Mouse (Mus musculus): Measurements from ENCODE around the gene Otud7b.

The Otud7b gene

DNA sequence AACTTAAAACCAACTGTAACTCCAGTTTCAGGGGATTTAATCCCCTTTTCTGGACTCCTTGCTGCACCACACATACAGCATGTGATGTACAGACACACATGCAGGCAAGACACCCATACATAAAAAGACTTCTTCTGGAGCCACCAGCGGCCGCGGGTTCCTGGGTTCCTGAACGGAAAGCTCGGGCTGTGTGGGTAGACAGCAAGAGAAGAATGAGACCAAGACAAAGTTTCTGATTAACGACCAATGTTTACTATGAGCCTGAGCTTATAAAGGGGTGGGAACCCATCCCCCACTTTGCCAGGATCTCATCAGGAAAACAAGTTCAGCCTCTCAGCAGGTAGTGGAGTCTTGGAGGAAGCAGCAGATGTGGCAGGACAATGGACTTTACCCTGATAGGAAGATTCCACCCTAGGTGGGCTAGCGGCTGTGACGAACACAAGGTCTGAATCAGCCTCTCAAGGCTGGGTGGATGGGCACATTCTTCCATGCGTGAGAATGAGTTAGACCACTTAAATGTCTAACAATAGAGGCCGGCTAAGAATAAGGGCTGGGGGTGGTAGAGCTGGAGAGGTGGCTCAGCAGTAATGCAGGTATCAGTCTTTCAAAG is 20.1 kb upstream of the Otud7b start:
- no peak for DNase-seq (ENCODE audit: low spot score in 2 of 2)

DNA sequence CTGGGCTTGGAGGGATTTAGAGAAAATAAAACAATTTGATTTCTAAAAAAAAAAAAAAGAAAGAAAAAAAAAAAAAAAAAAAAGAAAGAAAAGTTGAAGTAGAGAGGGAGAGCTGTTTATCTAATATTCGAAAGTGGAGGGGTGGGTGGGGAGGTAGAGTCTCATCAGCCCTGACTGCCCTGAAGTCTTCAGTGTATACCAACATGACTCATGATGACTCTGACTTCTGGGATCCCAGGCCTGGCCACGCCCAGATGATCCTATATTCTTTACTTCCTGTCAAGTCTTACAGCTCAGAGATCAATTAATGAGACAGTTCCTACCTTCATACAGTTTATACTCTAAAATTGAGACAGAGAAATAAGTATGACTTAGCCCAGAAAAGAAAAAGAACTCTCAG is 17.1 kb upstream of the Otud7b start:
- DNase-seq (ENCODE audit: low spot score in 2 of 2) = no peak

DNA sequence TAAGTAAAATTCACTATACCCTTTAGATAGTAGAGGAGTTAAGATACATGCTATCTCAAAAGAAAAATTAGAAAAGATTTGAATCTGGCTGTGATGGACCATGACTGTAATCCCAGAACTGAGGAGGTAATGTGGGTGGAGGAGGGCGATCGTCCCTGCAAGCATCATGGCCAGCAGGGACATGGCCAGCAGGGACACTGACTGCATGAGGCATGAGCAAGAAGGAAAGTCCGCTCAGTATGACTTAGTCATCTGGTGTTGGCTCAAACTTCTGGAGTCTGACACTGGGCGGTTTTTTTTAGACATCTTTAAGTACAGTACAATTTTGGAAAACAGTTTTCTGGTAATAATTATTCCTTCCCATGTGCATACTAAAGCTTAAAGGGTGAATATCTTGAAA is 16.5 kb upstream of the Otud7b start:
- no peak for DNase-seq (ENCODE audit: low spot score in 2 of 2)

DNA sequence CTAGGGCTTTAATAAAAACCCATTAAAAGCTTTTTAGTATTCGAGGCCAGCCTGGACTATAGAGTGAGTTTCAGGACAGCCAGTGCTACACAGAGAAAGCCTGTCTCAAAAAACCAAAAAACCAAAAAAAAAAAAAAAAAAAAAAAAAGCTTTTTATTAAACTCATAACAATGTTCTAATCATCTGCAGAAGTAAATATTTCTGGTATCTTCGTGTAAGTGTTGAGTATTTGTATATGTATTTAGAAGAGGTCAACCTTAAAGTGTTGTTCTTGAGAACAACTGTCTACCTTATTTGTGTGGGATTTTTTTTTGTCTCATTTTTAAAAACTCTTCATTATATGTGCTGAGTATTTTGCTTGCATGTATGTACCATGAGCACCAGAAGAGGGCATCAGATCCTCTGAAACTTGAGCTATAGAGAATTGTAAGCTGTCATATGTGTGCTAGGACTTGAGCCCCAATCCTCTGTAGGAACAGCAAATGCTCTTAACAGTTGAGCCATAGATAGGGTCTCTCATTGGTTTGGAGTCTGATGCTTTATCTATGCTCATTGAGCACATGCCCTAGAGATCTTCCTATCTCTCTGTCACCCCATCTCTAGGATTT is 14.3 kb upstream of the Otud7b start:
- DNase-seq (ENCODE audit: low spot score in 2 of 2) = no peak

DNA sequence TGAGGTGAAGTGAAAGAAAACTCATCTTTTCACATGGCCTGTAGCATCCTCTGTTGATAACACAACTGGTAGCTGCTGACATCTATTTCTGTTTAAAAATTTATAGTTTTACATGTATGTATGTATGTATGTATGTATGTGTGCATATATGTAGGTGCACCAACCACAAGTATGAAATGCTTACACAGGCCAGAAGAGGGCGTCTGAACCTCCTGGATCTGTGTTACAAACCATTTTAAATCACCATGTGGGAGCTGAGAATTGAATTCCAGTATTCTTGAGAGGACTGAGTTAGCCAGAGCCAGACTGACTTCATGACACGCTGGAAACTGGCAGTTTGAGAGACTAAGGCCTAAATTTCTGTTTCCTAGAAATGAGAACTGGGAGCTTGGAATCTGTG is 13.2 kb upstream of the Otud7b start:
- DNase-seq (ENCODE audit: low spot score in 2 of 2) = no peak

DNA sequence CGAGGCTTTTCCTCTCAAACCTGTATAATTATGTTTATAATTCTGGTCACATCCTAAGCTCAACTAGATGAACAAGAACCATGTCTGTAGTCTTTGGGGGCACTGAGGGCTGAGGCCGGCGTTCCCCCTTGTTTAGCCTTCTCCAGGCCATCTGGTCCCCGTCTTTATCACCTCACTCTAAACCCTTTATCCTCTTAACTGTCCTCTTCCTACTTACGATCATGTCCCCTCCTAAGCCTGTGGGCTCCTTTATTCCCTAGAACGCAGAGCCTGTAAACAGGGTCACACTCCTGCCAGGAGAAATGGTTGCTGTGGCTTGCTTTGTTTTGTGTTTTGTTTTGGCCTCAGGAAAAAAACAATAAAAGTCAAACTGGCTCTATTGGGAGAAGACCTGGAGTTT is 12.4 kb upstream of the Otud7b start:
- no peak for DNase-seq (ENCODE audit: low spot score in 2 of 2)

DNA sequence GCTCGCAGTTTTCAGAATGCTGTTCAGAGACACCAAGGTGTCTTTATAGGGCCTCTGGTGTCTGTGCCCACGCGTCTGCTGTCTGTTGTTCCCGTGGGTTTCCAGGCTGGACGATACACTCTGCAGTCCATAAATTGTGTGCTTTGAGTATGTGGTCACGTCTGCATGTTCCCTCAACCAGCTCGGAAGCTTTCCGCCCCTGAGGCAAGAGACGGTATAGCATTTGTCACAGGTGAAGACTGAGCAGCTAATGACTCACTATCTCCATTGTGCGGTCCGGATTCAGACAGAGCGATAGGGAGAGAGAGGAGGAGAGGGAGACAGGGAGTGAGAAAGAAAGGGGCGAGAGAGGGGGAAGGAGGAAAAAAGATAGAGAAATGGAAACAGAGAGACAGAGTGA is 10.8 kb upstream of the Otud7b start:
- DNase-seq (ENCODE audit: low spot score in 2 of 2) = no peak

DNA sequence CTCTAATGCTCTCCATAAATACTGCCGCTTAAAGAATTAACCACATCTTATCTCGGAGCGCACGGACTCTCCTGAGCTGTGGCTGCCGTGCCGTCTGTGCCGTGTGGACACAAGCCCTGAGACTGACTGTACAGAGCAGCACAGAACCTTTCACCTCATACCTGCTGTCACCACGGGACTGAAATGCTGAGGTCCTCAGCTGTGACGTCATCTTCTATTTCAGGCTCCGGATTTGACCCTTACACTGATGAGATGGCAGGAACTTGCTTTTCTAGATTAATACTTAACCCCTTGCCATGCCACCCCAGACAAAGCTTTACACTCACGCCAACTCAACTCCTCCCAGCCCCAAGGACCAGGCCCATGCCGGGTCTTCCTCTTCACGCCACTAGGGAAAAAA is 10.1 kb upstream of the Otud7b start:
- DNase-seq (ENCODE audit: low spot score in 2 of 2) = no peak

DNA sequence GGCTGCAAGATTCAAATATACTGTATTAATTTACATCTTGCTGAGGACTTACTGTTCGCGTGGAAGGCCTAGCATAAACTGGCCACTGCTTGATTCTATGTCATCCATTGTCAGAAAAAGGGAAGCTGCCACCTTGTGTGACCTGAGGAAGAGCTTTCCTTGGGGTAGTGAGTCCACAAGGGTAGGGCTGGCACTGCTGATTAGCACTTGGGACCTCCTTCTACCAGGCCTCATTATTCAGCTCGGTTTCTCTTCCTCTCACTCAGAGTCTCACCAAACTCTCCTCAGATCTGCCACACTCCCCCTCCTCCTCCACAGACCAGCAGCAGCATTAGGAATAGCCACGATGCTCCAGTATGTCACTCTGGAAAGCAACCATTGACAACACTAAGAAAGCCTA is 6.2 kb upstream of the Otud7b start:
- DNase-seq (ENCODE audit: low spot score in 2 of 2) = no peak

DNA sequence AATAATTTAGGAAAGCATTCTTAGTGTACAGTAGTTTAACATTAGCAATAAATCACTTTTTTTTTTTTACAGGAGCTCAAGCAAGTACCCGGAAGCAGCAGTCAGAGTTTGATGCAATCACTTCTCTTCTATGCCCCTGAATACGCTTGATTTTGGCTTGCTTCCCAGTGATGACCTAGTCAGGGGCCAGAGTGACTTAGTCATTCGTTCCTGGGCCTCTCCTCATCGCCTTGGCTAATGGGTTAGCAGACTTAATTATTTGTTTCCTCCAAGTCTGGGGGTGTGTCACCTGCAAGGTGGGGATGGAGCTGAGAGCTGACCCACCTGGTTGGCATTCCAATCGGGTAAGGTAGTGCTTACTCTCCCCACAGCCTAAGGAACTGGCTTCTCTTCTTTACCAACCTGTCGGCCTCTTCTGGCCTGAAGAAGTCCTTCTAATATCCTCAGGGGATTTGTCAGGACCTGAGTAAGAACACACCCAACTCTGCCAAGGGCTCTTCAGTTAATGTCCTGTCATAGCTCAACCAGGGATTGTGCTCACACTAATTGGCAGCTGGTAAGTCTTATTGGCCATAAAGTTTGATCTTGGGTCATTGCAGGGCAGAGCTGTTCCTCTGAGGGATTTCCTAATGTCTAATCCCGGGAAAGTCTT is 5.6 kb upstream of the Otud7b start:
- DNase-seq (ENCODE audit: low spot score in 2 of 2) = no peak

DNA sequence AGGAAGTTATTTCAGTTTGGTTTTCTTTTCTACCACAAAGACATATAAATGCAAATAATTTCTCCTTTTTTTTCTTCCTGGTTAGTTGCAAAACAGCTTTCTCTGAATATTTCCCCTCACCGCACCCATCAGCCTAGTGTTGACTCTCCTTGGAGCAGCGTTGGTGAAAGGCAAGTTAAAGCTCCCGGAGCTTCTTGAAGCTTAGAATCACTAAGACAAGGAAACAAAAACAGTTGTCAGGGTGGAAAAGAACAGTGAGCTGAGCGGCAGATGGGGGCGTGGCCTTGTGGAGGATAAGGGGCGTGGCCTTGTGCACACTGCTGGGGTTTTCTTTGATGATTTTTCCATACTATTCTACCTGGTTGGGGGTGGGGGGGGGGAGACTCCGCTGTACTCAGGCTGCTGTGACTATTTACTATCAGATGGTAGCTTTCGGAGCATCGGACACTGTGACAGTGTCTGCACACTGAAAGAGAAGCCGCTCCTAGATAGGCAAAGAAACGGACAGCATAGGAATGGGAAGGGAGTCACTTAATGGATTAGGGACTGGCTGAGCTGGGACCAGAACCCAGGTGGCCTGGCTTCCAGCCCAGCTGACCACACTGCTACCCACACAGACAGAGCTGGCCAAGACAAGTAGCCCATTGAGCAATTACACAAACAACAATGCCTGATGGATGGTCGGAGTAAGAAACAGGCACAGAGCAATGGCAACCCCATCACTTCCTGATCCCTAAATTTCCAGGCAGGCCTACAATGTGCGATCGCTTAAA is 2.0 kb upstream of the Otud7b start:
- peak; percentile 17 to 39 for DNase-seq (ENCODE audit: low spot score in 2 of 2)

DNA sequence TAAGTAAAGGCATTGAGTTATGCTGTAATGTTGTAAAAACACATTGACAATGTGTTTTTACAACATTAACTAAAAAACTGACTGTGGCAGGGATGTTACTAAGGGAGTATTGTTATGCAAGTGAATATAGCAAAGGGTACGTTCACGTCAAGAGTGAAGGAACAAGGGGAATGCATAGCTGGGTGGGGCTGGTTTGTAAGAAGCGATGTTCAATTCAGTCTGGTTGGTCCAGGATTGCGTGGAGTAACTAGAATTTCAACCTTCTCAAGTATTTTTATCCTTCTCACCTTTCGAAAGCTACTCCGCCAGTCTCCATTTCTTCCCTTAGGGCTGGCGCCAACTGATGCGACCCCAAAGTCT is 446 bp upstream of the Otud7b start:
- no peak for DNase-seq (ENCODE audit: low spot score in 2 of 2)

DNA sequence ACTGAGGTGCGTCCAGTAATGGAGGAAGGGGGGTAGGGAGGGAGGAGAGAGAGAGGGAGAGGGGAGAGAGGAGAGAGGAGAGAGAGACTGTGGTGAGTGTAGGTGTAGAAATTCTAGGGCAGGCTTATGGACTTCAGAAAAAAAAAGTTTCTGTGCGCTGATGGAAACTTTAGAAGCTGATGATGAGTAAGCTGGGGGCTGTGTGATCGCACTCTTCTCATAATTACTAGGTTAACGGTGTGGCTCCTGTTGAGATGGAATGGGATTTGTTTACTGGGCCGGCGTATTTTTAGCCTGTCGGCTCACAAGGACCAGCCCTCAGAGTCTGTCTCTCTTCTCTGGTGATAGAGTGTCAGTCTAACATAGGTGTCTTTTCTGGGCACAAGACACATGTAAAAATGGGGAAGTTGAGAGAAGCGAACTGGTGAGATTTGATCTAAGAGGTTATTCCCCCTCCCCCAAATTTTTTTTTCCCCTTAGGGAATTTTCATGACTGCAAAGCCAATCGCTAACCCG is 963 bp downstream of the Otud7b start:
- no peak for DNase-seq (ENCODE audit: low spot score in 2 of 2)

DNA sequence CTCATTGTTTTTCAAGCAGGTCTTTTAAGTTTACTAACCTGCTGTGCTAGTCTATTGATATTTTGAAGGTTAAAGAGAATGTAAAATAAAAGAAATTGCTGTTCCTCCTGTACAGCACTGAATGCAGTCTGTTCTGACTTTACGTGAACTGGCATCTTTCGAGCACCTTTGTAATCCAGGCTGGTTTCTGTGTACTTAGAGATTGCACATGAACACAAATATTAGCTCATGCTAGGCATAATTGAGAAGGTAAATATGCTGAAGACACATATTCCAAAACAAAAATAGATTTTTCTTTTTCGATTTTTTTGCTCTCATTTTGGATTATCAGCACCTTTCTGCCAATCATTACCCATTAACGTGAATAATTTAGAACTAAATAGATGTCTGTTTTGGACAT is 1.8 kb downstream of the Otud7b start:
- DNase-seq (ENCODE audit: low spot score in 2 of 2) = no peak

DNA sequence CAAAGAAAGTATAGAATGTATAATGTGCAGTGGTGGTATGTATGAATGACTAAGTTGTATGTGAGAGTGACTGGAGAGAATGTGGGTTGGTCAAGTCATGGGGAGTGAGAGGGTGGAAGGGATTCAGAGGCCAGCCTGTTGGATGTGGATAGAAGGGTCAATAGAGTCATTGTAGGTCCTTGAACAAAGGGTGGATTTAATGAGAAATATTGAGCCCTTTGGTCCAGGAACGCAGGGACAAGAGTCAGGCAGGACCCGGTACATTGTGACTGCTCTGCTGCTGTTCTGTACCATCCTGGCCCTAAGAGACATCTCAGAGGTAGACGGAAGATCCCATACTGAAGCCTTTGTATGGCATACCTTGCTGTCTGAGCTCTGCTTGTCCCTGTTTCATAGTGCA is 4.0 kb downstream of the Otud7b start:
- DNase-seq (ENCODE audit: low spot score in 2 of 2) = no peak

DNA sequence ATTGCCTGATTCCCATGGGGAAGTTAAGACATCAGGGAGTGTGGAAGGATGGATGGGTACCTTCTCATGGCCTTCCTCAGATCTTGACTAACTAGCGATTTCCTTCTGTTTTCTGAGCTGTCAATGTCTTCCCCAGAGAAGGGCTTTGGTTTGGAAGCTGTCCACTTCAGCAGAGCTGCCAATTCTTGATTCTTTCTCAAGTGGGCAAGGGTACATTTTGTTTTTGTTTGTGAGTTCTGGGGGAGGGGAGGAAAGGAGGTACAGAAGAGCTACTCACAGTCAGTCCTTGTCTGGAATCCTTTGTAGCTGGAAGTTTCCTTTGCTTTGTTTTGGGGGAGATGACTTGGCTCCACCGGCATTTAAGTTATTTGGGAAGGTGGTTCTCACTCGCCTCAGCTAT is 8.9 kb downstream of the Otud7b start:
- DNase-seq (ENCODE audit: low spot score in 2 of 2) = no peak

DNA sequence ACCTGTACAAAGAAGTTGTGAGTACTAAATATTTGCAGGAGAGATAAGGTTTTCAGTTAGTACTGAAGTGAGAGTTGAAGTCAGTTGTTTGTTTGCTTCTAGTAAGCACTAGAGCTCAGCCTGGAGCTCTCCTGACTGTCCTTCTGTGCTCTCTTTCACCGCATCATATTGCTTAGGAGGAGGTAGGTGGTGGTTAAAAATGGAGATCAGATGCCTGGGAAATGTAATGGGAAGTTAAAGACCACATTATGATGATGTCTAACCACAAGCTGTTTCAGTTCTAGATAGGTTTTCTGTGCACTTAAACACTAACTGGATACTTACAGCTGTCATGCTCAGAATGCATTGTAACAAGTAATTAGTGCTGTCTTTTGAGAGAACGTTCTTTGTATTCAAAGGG is 13.8 kb downstream of the Otud7b start:
- no peak for DNase-seq (ENCODE audit: low spot score in 2 of 2)

DNA sequence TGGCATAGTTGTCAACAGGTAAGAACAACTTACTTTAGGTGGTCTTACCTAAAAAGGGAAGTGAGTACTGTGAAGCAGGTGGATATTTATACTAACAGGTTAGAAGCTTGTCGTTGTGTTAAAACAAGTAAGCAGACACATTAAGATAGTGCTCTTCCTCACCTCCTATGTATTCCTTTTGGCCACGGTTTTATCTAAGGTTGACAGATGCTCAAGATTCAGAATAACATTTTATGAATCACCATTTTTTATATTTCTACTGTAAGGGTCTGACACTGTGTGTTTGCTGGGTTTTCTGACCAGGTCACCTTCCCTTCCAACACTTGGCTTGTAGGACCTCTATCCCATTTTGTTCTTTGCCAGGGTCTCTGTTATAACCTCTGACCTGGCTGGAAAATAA is 14.4 kb downstream of the Otud7b start:
- no peak for DNase-seq (ENCODE audit: low spot score in 2 of 2)

DNA sequence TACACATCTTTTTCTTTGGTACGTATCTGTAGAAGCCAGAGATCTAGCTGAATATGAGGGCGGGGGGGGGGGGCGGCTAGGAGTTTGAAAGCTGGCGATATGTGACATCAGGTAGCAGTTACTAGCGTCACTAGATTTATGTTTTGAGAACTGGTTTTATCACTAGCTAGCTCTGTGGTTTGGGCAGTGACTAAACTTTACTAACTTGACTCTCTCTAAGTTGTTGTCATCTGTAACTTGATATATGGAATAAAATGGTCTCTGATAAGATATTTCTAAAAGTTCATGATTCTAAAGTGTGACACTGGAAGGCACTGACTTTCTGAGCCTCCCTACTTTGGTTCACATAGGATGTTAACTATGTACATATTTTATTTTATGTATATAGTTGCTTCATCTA is 19.9 kb downstream of the Otud7b start:
- no peak for DNase-seq (ENCODE audit: low spot score in 2 of 2)

DNA sequence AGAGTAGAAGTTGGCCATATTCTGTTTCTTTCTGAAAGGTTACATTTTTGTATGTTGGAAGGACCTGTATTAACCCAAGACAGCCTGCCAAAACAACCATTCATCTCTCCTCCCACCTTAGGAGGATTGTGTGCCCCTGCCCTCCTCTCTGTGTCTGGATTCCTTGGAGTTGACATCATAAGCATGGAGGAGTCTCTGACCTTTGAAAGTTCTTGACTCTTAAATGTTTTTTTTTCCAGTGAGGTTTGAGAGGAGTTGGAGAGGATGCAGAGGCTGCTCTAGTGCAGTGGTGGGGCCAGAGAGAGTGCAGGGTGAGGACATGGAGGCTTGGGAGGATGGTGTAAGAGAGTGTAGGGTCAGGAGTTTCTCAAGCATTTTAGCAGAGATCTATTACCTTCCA is 23.8 kb downstream of the Otud7b start:
- no peak for DNase-seq (ENCODE audit: low spot score in 2 of 2)

DNA sequence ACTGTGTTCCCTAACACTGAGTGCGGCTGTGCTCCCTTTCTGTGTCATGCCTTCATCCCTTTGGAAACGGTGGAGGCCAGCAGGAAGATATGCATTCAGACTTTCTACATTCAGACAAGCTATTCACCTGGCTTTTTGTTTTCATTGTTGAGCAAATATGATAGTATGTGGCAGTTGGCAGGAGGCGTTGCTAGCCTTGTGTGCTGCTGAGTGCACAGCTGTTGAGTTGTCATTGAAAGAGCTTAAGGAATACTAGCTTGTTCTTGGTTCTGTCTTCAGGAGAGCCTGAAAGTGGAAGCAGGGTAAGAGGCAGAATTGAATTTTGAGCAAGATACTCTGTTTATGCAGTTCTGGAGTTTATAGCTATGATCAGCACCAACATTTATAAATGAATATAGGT is 28.2 kb downstream of the Otud7b start:
- no peak for DNase-seq (ENCODE audit: low spot score in 2 of 2)

DNA sequence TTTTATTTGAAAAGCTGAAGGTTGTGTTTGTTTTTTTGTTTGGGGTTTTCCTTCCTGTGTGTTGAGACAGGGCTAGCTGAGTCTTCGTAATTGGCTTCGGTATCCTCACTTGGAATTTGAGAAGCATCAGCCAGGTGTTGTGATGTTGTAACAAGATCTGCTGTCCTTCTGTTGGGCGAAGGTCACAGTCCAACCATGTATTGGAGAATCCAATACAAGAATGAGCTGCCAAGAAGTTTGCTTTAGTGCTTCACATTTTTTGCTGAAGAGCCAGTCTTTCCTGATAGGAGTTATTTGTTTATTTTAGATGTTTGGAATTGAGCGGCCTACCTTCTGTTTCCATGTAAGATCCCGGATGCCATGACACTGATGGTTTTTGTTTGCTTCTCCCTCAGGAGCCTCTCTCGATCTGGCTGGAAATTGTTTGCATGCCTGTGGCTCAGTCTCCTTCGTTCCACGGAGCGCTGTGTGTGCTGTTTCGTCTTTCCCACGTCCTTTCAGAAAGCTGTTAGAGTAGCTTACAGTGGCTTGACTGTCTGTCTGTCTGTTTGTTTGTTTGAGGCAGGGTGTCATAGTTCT is 29.1 kb downstream of the Otud7b start:
- no peak for DNase-seq (ENCODE audit: low spot score in 2 of 2)

Data from frontal cortex, postnatal 14 days (tissue).